Mouse (Mus musculus) hematopoietic stem cell, adult 5-6 weeks (primary cell): ENCODE data around the gene Atp5s. TPM values are rescaled to one million over a fixed set of nuclear protein-coding genes. Genes with fewer than 3 reads are reported as not detected.

Experiments
- total RNA-seq: library from RNA; stranded (forward); fragments of 172-1452, 232-1000 nt; gene quantifications from 2 replicates; pipeline ENCODE4 v1.2.3, GENCODE M21; 2017

The Atp5s gene
- total RNA-seq, 1 experiment from 2014 or later = 15.4 TPM

Other genes with a start within 250 kb of the Atp5s start
- gene Vcpkmt, start 141.9 kb upstream of the Atp5s start, total RNA-seq = 19.9 and 20.6 TPM in 2 replicates
- 45.8 and 58.7 TPM in 2 replicates for gene Sos2, start 43.1 kb upstream of the Atp5s start, total RNA-seq
- gene L2hgdh, start 77 bp upstream of the Atp5s start, total RNA-seq = 18.2 and 26.6 TPM in 2 replicates
- gene Cdkl1, start 66.3 kb downstream of the Atp5s start, total RNA-seq = 0.13 TPM in 1 of 2 replicates, not detected in the other
- 2.1 and 4.8 TPM in 2 replicates for gene Atl1, start 167.7 kb downstream of the Atp5s start, total RNA-seq
- 47.3 and 49.8 TPM in 2 replicates for gene Map4k5, start 168.2 kb downstream of the Atp5s start, total RNA-seq